Mouse (Mus musculus) limb, embryonic 11.5 days (tissue): Measurements from ENCODE around the gene Gm3045. TPM values are rescaled to one million over a fixed set of nuclear protein-coding genes. Genes with fewer than 3 reads are reported as not detected.

ENCODE experiments used
- ATAC-seq: fragments of 200-750 bp; cut with Nextera tagmentation; 2 replicates; pipeline ENCODE4 v1.8.0; 2017; ENCODE audit warnings: low read depth; ENCODE audit not compliant: insufficient number of reproducible peaks, low FRiP score, low TSS enrichment
- DNase-seq: peaks from one replicate; pipeline ENCODE4 v3.0.0-alpha.2; 2015; ENCODE audit warnings: low spot score
- H3K27ac ChIP-seq: fragments of 300-500 bp; sonication (generic); replicated peaks from 2 replicates; pipeline ENCODE4 v1.5.1; 2014; ENCODE audit warnings: low read depth, mild to moderate bottlenecking, low read length
- H3K27me3 ChIP-seq: fragments of 300-500 bp; sonication (generic); 2 replicates; pipeline ENCODE4 v1.6.1; 2014; ENCODE audit warnings: mild to moderate bottlenecking, low read length, mixed read lengths; ENCODE audit not compliant: control insufficient read depth, insufficient read depth
- H3K36me3 ChIP-seq: fragments of 300-500 bp; sonication (generic); 2 replicates; pipeline ENCODE4 v1.6.1; 2014; ENCODE audit warnings: mild to moderate bottlenecking, low read length, moderate library complexity, mixed read lengths; ENCODE audit not compliant: control insufficient read depth, insufficient read depth
- H3K4me1 ChIP-seq: fragments of 300-500 bp; sonication (generic); 2 replicates; pipeline ENCODE4 v1.6.1; 2014; ENCODE audit warnings: low read length, mixed read lengths; ENCODE audit not compliant: control insufficient read depth, insufficient read depth
- H3K4me2 ChIP-seq: fragments of 300-500 bp; sonication (generic); 2 replicates; pipeline ENCODE4 v1.6.1; 2014; ENCODE audit warnings: low read depth, mild to moderate bottlenecking, moderate library complexity; ENCODE audit not compliant: severe bottlenecking
- H3K4me3 ChIP-seq: fragments of 300-500 bp; sonication (generic); 2 replicates; pipeline ENCODE4 v1.5.1; 2014; ENCODE audit warnings: low read depth, low read length
- H3K9ac ChIP-seq: fragments of 300-500 bp; sonication (generic); 2 replicates; pipeline ENCODE4 v1.6.1; 2014; ENCODE audit warnings: mild to moderate bottlenecking, low read length
- H3K9me3 ChIP-seq: fragments of 300-500 bp; sonication (generic); 2 replicates; pipeline ENCODE4 v1.6.1; 2016; ENCODE audit warnings: low read length; ENCODE audit not compliant: control insufficient read depth
- WGBS: fragments of 180-500 bp; shearing (Covaris S2); extraction: QIAGEN DNeasy Blood & Tissue Kit; methylation state at CpG from one replicate; pipeline ENCODE4 v1.1.7; 2014; 5-methylcytosine and 5-hydroxymethylcytosine counted together
- polyA plus RNA-seq: library from polyadenylated mRNA; unstranded; fragments of >200 nt; fragmentation: Nextera tagmentation; extraction: Ambion mirVana; gene quantifications from 2 replicates; pipeline ENCODE4 v1.2.1, GENCODE M21; 2014

Gm3045 gene
- polyA plus RNA-seq: not detected in 2 replicates

GRCm38 (mm10) chr13:56426365-56426764 lies at the start of gene Gm3045:
TSS of gene Gm3045 (plus strand) at chr13:56426594.
- Histone ChIP-seq H3K4me3 (no peak within 1 kb of the TSS), H3K9ac (no peak within 1 kb of the TSS), H3K9me3 (no peaks in the 10 kb centered on the region), H3K4me1 (peaks cover 12% of the 10 kb centered on the region), H3K4me2 (no peak within 1 kb of the TSS), H3K36me3 (no peaks in the 10 kb centered on the region), H3K27ac (no peak within 1 kb of the TSS), H3K27me3 (no peaks in the 10 kb centered on the region)
- 79% methylated on average over 4 of the region's 4 CpGs for WGBS
- DNase-seq: no peak
- no peak for ATAC-seq

DNA sequence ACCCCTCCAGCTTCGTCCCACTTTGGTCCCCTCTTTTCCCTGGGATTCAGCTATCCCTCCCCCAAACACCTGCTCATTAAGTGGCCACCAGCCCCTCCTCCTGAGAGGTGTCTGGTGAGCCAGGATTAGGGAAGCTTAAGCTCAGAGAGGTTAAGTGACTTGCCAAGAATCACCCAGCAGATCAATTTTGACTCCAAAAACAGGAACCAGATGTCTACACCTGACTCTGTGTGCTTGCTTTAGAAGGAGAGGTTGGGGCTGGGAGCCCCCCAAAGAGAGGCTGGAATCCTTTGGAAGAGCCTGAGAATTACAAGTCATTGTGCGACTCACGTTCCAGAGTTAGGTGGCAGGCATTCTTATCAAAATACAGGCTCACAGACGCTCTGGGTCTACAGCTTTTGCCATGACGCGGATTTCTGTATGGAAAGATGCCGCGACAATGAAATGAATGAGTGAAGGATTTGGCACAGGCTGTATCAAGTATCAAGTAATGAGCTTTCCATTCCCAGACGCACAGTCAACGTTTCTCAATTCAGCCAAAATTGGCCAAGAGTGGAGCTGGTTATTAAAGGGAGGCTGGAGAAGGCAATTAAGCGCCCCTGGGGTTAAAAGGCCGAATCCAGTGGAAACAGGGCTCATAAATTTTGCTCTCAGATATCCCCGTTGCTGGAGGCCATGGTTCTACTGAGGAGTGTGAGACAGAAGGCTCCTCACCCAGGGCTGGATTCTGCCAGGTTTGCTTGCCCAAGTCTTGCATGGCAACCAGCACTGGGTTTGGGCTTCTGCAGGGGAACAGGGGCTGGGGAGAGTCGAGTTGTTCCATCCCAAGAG lies 45.3 kb upstream of the Gm3045 start:
- H3K9me3 ChIP-seq: no peaks in the 10 kb centered on the region
- peak overlapping the region; percentile 90 for H3K27ac ChIP-seq
- DNase-seq: peak; percentile 80
- H3K4me3 ChIP-seq: no peak overlapping the region
- H3K4me1 ChIP-seq: peaks cover 29% of the 10 kb centered on the region
- no peak overlapping the region for H3K9ac ChIP-seq
- no peaks in the 10 kb centered on the region for H3K27me3 ChIP-seq
- peak; percentile 50 for ATAC-seq
- H3K4me2 ChIP-seq: peak overlapping the region; percentile 20
- no peaks in the 10 kb centered on the region for H3K36me3 ChIP-seq
- 13% methylated on average over 14 of the region's 14 CpGs for whole genome bisulfite sequencing

GRCm38 (mm10) chr13:56383406-56383805 lies 43.0 kb upstream of the Gm3045 start:
- no peaks in the 10 kb centered on the region for H3K27me3 ChIP-seq
- 80% methylated on average over 3 of the region's 3 CpGs for WGBS
- H3K9me3 ChIP-seq: no peaks in the 10 kb centered on the region
- no peak for DNase-seq
- no peak overlapping the region for H3K4me3 ChIP-seq
- H3K36me3 ChIP-seq: no peaks in the 10 kb centered on the region
- H3K4me1 ChIP-seq: peaks cover 29% of the 10 kb centered on the region
- no peak overlapping the region for H3K27ac ChIP-seq
- no peak overlapping the region for H3K4me2 ChIP-seq
- H3K9ac ChIP-seq: no peak overlapping the region
- ATAC-seq: no peak

DNA sequence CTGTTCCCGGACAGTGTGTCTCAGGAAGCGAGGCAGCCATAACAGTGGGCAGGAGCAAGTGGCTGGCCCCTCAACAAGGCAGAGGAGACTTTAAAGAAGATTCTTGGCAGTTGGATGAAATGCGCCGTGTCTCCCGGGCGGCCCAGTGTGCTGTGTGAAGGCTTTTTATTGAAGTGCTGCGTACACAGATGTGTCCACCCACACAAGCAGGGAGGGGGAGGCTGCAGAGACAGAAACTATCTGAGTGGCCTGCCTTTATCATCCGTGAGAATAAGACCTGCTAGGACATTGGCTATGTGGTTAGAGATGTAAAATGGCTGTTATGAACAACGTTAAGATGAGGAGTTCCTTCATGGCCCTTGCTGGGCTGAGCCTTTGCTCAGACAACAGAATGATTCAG lies 40.0 kb upstream of the Gm3045 start:
- ATAC-seq: no peak
- Histone ChIP-seq H3K4me2 (no peak overlapping the region), H3K9ac (no peak overlapping the region), H3K4me1 (peaks cover 15% of the 10 kb centered on the region), H3K27ac (no peak overlapping the region), H3K4me3 (no peak overlapping the region), H3K36me3 (no peaks in the 10 kb centered on the region), H3K27me3 (no peaks in the 10 kb centered on the region), H3K9me3 (no peaks in the 10 kb centered on the region; the same call in 1 of the 2 replicates)
- no peak for DNase-seq
- WGBS: 59% methylated on average over 9 of the region's 9 CpGs

GRCm38 (mm10) chr13:56387374-56387773 lies 39.0 kb upstream of the Gm3045 start:
- Histone ChIP-seq H3K9me3 (no peaks in the 10 kb centered on the region; the same call in 1 of the 2 replicates), H3K4me3 (no peak overlapping the region), H3K36me3 (no peaks in the 10 kb centered on the region), H3K27me3 (no peaks in the 10 kb centered on the region), H3K4me1 (peaks cover 6% of the 10 kb centered on the region; the same call in 1 of the 2 replicates), H3K27ac (no peak overlapping the region), H3K4me2 (no peak overlapping the region), H3K9ac (no peak overlapping the region)
- ATAC-seq: no peak
- no peak for DNase-seq
- WGBS: 56% methylated on average over 5 of the region's 5 CpGs

GRCm38 (mm10) chr13:56388042-56388441 lies 38.4 kb upstream of the Gm3045 start:
- no peaks in the 10 kb centered on the region for H3K36me3 ChIP-seq
- no peak for ATAC-seq
- 81% methylated on average over 1 of the region's 1 CpGs for WGBS
- no peak overlapping the region for H3K4me2 ChIP-seq
- no peaks in the 10 kb centered on the region; the same call in 1 of the 2 replicates for H3K9me3 ChIP-seq
- no peak overlapping the region for H3K4me3 ChIP-seq
- no peak for DNase-seq
- no peaks in the 10 kb centered on the region for H3K27me3 ChIP-seq
- no peak overlapping the region for H3K27ac ChIP-seq
- H3K9ac ChIP-seq: no peak overlapping the region
- 0 out of 2 replicates have a peak, but pooled peaks cover 6% of the 10 kb centered on the region for H3K4me1 ChIP-seq

DNA sequence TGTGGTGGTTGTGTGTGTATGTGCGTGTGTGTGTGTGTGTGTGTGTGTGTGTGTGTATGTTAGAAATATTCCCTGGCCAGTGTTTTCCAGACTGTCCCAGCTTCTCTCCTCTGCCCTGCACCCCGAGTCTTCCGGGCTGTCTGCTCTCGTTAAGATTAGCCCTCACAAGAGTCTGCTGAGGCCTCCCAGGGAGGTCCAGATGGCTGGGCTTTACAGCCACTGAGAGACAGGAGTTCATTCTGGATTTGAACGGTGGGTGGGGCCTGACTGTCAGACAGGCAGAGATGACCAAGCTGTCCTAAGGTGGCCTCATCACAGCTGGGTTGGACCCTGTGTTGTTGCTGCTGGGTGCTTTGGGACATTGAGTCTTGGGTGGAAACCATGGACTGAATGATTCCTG lies 28.8 kb upstream of the Gm3045 start:
- H3K27me3 ChIP-seq: no peaks in the 10 kb centered on the region
- H3K4me3 ChIP-seq: no peak overlapping the region
- no peak overlapping the region for H3K9ac ChIP-seq
- DNase-seq (no peak), ATAC-seq (no peak)
- H3K4me1 ChIP-seq: no peaks in the 10 kb centered on the region
- 35% methylated on average over 5 of the region's 5 CpGs for WGBS
- H3K9me3 ChIP-seq: no peaks in the 10 kb centered on the region
- H3K27ac ChIP-seq: no peak overlapping the region
- no peaks in the 10 kb centered on the region for H3K36me3 ChIP-seq
- no peak overlapping the region for H3K4me2 ChIP-seq

DNA sequence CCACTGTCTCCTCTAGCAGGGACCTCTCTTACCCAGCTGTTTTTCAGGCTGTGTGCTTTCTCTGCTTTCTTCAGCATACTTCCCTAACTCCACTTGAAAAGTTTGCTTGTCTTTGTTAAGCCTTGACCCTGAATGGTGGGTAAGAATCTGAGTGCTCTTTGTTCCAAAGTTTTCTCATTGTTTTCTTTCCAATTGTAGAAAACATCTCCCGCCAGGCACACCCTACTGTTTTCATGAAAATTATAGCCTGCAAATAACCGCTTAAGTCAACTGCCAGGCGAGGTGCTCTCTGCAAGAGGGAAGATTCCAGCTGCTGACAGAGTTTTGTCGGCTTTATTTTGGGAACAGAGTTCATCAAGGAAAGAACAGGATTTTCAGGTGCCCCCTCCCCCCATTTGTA lies 25.2 kb upstream of the Gm3045 start:
- no peak overlapping the region for H3K27ac ChIP-seq
- WGBS: 81% methylated on average over 4 of the region's 4 CpGs
- no peak for DNase-seq
- H3K4me2 ChIP-seq: no peak overlapping the region
- no peaks in the 10 kb centered on the region for H3K9me3 ChIP-seq
- H3K4me1 ChIP-seq: peaks cover 7% of the 10 kb centered on the region
- H3K4me3 ChIP-seq: no peak overlapping the region
- H3K36me3 ChIP-seq: no peaks in the 10 kb centered on the region
- H3K9ac ChIP-seq: no peak overlapping the region
- no peak for ATAC-seq
- H3K27me3 ChIP-seq: no peaks in the 10 kb centered on the region
